Mouse (Mus musculus) embryonic stem cell, embryonic (primary cell): ENCODE results near the gene Gm42372.

Source experiments
- CTCF ChIA-PET, 4 experiments: fragments of 300-600 bp in 2 of 4; fragments of 350-600 bp in 2 of 4; sonication (Branson Sonifier 250); formaldehyde crosslinking; loops; one replicate each; lab custom pipeline; 2022; ENCODE audit warnings: inconsistent platforms in 2 of 4; lab: Charles Lee
- POLR2A ChIA-PET, 4 experiments: fragments of 300-600 bp in 2 of 4; fragments of 350-600 bp in 2 of 4; sonication (Branson Sonifier 250); formaldehyde crosslinking; loops; one replicate each; lab custom pipeline; 2022; ENCODE audit warnings: antibody characterized with exemption in 4 of 4, inconsistent platforms in 1 of 4; lab: Charles Lee

The Gm42372 gene

DNA sequence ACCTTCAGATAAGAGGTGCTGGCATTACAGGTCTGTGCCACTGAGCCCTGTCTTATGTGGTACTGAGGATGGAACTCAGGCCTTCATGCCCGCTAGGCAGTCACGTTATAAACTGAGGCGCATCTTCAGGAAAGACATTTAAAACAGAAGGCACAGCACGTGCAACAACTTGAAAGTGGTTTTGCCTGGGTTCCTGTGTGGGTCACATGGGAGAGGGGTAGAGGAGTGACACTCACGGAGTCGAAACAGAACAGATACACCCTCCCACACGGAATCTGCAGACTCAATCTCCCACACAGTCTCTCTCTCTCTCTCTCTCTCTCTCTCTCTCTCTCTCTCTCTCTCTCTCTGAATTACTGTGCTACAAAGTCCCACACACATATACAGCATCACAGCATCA is 47.4 kb downstream of the Gm42372 start:
- ChIA-PET POLR2A (no interaction called here), CTCF (interaction anchor here in 2 of 4 experiments (0.6 to 1.4 kb wide), 2 partner anchors 21 to 31 kb away, joined by 4 to 9 read pairs; no protein-coding TSS in a partner anchor)
